Mouse (Mus musculus): ENCODE measurements around the gene Fam193a. TPM values are rescaled to one million over a fixed set of nuclear protein-coding genes. Genes with fewer than 3 reads are reported as not detected.

Fam193a gene
- total and polyA plus RNA-seq, 2 experiments from 2014 or later, result 9.6 to 36.9 TPM

DNA sequence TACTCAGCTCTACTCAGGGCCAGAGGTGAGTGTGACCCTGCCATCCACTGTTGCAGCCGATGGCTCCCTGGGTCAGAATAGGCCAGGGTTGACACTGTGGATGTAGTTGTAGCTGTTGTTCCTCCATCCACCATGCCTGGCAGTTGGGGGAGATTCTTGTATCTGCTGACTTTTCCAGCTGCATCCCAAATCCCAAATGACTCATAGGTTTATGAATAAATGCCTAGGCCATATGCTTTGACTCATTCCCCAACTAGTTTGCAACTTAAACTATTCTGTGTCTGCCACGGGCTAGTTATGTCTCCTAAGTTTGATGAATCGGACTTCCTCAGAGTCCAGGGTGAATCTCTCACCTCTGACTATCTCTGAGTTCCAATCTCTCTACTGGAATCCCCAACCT, 9.5 kb upstream of the Fam193a start:
- Histone ChIP-seq H3K4me3 (ENCODE audit: low read length) (no peak overlapping the region), H3K9ac (replicated peaks; ENCODE audit: low read length) (no peak overlapping the region), H3K27me3 (ENCODE audit: insufficient read depth, low read length) (no peaks in the 10 kb centered on the region), H3K4me1 (ENCODE audit: insufficient read depth, low read length) (no peaks in the 10 kb centered on the region), H3K4me2 (ENCODE audit: low read depth, low read length) (no peak overlapping the region), H3K36me3 (ENCODE audit: insufficient read depth, low read length) (no peaks in the 10 kb centered on the region), H3K9me3 (ENCODE audit: low read length) (no peaks in the 10 kb centered on the region), H3K27ac (no peak overlapping the region)
- WGBS, result 90% methylated on average over 3 of the region's 3 CpGs
- ATAC-seq, result no peak
- no peak for DNase-seq (ENCODE audit: low spot score)
- TF ChIP-seq CTCF (IDR thresholded peaks at IDR 0.05; ENCODE audit: low read depth), result no peak

DNA sequence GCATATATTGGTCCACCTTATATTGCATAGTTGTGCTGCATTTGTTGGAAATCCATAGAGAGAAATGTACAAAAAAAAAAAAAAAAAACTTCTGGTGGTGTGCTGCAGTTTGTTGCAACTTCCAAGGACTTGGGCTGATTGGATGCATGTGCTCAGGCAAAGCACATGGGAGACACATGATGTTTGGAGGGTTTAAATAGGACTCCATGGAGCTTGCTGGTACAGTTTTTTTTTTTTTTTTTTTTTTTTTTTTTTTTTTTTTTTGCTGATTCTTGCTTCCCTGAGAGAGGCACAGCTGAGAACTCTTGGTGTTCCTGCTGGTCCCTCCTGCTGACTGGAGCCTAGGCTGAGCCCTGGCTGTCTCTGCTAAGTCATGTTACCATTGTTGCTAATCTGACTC, 6.6 kb upstream of the Fam193a start:
- DNase-seq (ENCODE audit: low spot score) (no peak), ATAC-seq (no peak)
- Histone ChIP-seq H3K9ac (replicated peaks; ENCODE audit: low read length) (no peak overlapping the region), H3K4me1 (ENCODE audit: insufficient read depth, low read length) (no peaks in the 10 kb centered on the region), H3K27me3 (ENCODE audit: insufficient read depth, low read length) (no peaks in the 10 kb centered on the region), H3K9me3 (ENCODE audit: low read length) (no peaks in the 10 kb centered on the region), H3K36me3 (ENCODE audit: insufficient read depth, low read length) (no peaks in the 10 kb centered on the region), H3K4me2 (ENCODE audit: low read depth, low read length) (no peak overlapping the region), H3K4me3 (ENCODE audit: low read length) (no peak overlapping the region), H3K27ac (no peak overlapping the region)
- TF ChIP-seq CTCF (IDR thresholded peaks at IDR 0.05; ENCODE audit: low read depth), result no peak

DNA sequence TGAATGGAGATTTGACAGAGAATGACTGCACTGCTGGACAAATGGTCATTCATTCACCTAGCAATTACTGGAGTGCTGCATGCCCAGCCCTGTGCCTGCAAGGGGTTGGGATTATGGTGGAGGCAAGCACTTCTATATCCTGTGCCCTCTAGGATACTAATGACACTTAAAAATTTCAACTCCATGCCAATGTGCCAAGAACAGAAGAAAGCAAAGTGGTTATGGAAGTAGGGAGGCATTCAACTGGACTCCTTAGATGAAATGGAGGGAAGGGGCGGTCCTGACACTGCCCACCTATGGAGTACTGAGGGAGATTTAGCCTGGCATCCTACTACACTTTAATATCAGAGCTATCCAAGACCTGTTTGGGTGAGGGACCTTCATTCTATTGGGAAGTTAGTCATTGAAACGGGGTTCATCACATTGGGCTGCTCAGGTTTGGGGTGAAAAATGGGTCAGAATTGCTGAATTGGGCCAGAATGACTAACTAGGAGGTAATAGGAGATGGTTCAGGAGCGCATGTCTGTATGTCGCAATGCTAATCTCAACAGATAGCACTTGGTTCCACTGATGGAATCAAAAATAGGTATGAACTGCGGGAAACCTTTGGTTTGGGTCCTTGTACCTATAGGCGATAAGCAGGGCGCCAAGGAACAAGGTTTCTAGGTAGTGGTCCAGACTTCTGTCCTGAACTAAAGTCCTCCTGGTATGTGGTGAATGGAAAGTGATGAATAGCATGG, 1.0 kb upstream of the Fam193a start:
- peak overlapping the region; percentile 67 for H3K4me2 ChIP-seq (ENCODE audit: low read depth, low read length)
- no peaks in the 10 kb centered on the region for H3K9me3 ChIP-seq (ENCODE audit: low read length)
- TF ChIP-seq CTCF (IDR thresholded peaks at IDR 0.05; ENCODE audit: low read depth), result no peak
- DNase-seq (ENCODE audit: low spot score) (no peak), ATAC-seq (no peak)
- H3K9ac ChIP-seq (replicated peaks; ENCODE audit: low read length), result peak overlapping the region; percentile 89
- H3K36me3 ChIP-seq (ENCODE audit: insufficient read depth, low read length), result no peaks in the 10 kb centered on the region
- H3K4me3 ChIP-seq (ENCODE audit: low read length), result peak overlapping the region; percentile 87
- H3K27me3 ChIP-seq (ENCODE audit: insufficient read depth, low read length), result no peaks in the 10 kb centered on the region
- 70% methylated on average over 7 of the region's 7 CpGs for WGBS
- H3K27ac ChIP-seq, result peak overlapping the region; percentile 93
- H3K4me1 ChIP-seq (ENCODE audit: insufficient read depth, low read length), result peaks cover 4% of the 10 kb centered on the region; the same call in 1 of the 2 replicates

DNA sequence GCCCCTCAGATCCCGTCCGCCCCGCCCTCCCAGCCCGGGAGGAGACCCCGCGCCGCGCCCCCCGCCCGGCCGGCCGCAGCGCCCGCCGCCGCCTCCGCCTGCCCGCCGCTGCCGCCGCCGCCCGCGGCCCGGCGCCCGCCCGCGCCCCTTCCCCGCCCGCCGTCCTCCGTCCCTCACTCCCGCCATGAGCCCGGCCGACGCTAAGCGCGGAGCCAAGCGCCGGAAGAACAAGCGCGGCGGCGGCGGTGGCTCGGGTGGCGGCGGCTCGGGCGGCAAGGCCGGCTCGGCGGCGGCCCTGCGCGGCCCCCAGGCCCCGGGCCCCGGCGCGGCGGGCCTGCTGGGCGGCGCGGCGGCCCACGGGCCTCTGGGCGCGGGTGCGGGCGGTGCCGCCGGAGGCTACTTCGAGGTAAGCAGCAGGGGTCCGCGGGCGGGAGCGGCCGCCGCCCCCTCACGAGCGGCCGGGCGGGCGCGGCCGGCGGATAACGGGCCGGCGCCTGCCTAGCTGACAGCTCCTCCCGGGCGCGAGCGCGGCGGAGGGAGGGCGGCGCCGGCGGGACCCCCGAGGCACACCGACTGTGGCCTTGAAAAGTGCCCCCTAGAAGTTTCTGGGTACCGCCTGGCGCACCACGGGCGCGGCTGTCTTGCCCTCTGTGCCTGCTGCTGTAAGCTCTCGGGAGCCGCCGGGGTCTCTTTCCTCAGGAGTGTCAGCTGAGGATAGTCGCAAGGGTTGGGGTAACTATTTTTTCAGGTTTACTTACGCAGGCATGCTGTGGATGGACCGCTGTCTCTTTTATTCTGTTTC, 490 bp downstream of the Fam193a start:
- no peaks in the 10 kb centered on the region for H3K9me3 ChIP-seq (ENCODE audit: low read length)
- ATAC-seq (no peak), DNase-seq (ENCODE audit: low spot score) (peak; percentile 56)
- peak overlapping the region; percentile 89 for H3K9ac ChIP-seq (replicated peaks; ENCODE audit: low read length)
- peak overlapping the region; percentile 67 for H3K4me2 ChIP-seq (ENCODE audit: low read depth, low read length)
- H3K27ac ChIP-seq, result peak overlapping the region; percentile 93
- under 1% methylated on average over 76 of the region's 114 CpGs for WGBS
- H3K4me1 ChIP-seq (ENCODE audit: insufficient read depth, low read length), result peaks cover 4% of the 10 kb centered on the region; the same call in 1 of the 2 replicates
- no peaks in the 10 kb centered on the region for H3K27me3 ChIP-seq (ENCODE audit: insufficient read depth, low read length)
- H3K36me3 ChIP-seq (ENCODE audit: insufficient read depth, low read length), result no peaks in the 10 kb centered on the region
- TF ChIP-seq CTCF (IDR thresholded peaks at IDR 0.05; ENCODE audit: low read depth), result no peak
- peak overlapping the region; percentile 87 for H3K4me3 ChIP-seq (ENCODE audit: low read length)

DNA sequence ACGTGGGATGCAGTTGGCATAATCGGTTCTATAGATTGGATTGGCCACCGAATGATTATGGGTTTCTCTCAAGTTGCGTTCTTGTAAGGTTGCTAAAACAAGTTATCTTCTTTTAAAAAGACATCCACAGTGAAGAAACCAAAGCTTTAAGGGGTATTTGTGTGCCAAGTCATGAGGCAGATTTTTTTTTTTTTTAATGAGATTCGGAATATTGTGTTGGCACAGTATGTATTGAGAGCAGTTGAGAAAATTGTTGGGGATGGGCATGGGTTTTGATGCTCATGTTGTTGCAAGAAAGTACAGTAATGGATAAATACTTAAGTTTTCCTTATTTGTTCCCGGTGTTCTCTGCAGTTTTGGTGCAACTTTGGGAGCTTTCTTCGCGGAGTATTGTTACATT, 1.1 kb downstream of the Fam193a start:
- 26% methylated on average over 8 of the region's 8 CpGs for WGBS
- H3K27ac ChIP-seq, result peak overlapping the region; percentile 93; the same call in 1 of the 2 replicates

DNA sequence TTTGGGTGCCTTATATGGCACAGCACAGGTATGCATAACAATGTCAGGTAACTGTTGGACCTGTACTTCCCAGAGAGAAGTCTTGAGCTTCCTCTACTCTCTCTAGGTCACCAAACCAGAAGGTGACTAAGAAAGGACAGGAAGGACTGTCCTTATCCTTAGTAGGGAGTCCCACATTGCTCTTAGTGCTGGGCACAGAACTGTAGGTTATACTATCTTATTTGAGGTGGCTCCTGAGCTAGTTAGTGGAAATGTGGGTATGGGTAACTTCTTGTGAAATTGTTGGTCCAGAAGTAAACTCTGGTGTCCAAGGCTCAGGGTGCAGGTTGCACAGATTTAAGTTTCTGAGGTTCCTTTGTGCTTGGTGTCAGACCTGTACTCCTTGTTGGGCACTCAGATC, 2.4 kb downstream of the Fam193a start:
- H3K4me2 ChIP-seq (ENCODE audit: low read depth, low read length), result no peak overlapping the region
- H3K27ac ChIP-seq, result no peak overlapping the region
- ATAC-seq (no peak), DNase-seq (ENCODE audit: low spot score) (no peak)
- no peak overlapping the region for H3K4me3 ChIP-seq (ENCODE audit: low read length)
- H3K9me3 ChIP-seq (ENCODE audit: low read length), result no peaks in the 10 kb centered on the region
- H3K27me3 ChIP-seq (ENCODE audit: insufficient read depth, low read length), result no peaks in the 10 kb centered on the region
- no peak overlapping the region for H3K9ac ChIP-seq (replicated peaks; ENCODE audit: low read length)
- H3K36me3 ChIP-seq (ENCODE audit: insufficient read depth, low read length), result no peaks in the 10 kb centered on the region
- peaks cover 4% of the 10 kb centered on the region; the same call in 1 of the 2 replicates for H3K4me1 ChIP-seq (ENCODE audit: insufficient read depth, low read length)
- no peak for TF ChIP-seq CTCF (IDR thresholded peaks at IDR 0.05; ENCODE audit: low read depth)

More for the DNA sequence above, 1.1 kb downstream of the Fam193a start:
- TF ChIP-seq CTCF (IDR thresholded peaks at IDR 0.05; ENCODE audit: low read depth), result no peak
- Histone ChIP-seq H3K27me3 (ENCODE audit: insufficient read depth, low read length) (no peaks in the 10 kb centered on the region), H3K9ac (replicated peaks; ENCODE audit: low read length) (peak overlapping the region; percentile 89), H3K4me2 (ENCODE audit: low read depth, low read length) (peak overlapping the region; percentile 67), H3K4me1 (ENCODE audit: insufficient read depth, low read length) (peaks cover 4% of the 10 kb centered on the region; the same call in 1 of the 2 replicates), H3K4me3 (ENCODE audit: low read length) (peak overlapping the region; percentile 87), H3K36me3 (ENCODE audit: insufficient read depth, low read length) (no peaks in the 10 kb centered on the region), H3K9me3 (ENCODE audit: low read length) (no peaks in the 10 kb centered on the region)
- ATAC-seq (no peak), DNase-seq (ENCODE audit: low spot score) (no peak)
